ENCODE assay signal across 24 mouse cellular contexts in the genomic region with DNA sequence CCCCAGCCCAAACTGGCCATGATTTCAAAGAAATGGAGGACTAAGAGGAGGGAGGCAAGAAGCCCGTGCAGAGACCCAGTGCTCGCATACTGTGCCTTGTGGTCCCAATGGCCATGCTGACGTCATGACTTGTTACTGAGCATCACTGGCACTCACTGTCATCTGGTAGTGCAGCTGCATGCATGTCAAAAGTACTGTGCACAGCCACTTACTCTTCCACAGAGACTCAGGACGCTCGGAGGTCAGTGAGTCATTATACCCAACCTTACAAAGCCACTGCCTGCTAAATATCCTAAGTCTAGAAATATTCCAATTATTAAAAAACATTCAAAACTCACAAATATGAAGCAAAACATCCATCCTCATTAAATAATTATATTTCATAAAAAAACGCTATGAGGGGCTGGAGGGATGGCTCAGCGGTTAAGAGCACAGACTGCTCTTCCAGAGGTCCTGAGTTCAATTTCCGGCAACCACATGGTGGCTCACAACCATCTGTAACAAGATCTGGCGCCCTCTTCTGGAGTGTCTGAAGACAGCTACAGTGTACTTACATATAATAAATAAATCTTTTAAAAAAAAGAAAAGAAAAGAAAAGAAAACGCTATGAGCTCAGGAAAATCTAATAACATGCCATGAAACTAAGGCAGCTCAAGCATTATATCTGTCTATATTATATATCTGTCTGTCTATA.
DNase-seq lines count a peak whose midpoint lies in the region; ATAC-seq and TF ChIP-seq lines count a peak whose summit lies in the region.
"Had no signal": no experiment of that assay in that cellular context is flagged by ENCODE, and none has a peak within 500 bp of the region (broad histone marks: within the 10 kb centered on the region; RNA-seq: fewer than 3 reads in every experiment).

No protein-coding gene starts in this region.

- 93% methylated on average over 10 of the region's 10 CpGs for WGBS in hindbrain, postnatal 0 days
- WGBS in hindbrain, embryonic 12.5 days, result 92% methylated on average over 10 of the region's 10 CpGs
- 76% methylated on average over 10 of the region's 10 CpGs for WGBS in liver, embryonic 14.5 days (ENCODE audit: insufficient replicate concordance)
- WGBS in liver, embryonic 11.5 days, result 89% methylated on average over 10 of the region's 10 CpGs
- 93% methylated on average over 10 of the region's 10 CpGs for WGBS in midbrain, embryonic 11.5 days
- WGBS in midbrain, embryonic 10.5 days, result 93% methylated on average over 10 of the region's 10 CpGs
- 92% methylated on average over 10 of the region's 10 CpGs for WGBS in forebrain, embryonic 16.5 days

- DNase-seq in hindbrain, postnatal 0 days (ENCODE audit: low spot score), result no peak
- no peak for DNase-seq in liver, embryonic 14.5 days (ENCODE audit: low read depth in 3 of 3, low spot score in 3 of 3)
- no peak for DNase-seq in liver, embryonic 11.5 days (ENCODE audit: low spot score)
- DNase-seq in midbrain, embryonic 11.5 days (ENCODE audit: low spot score, missing footprints), result peak; percentile 70
- DNase-seq in midbrain, embryonic 10.5 days (ENCODE audit: low spot score), result no peak
- DNase-seq: cerebellum, adult 18-20 months; gastrocnemius, postnatal 10 days; heart, postnatal 10 days; kidney, adult 9 months; kidney, postnatal 14 days; lung, postnatal 10 days; right cerebral cortex, postnatal 4 days had no signal

- no peak overlapping the region for H3K4me3 ChIP-seq in hindbrain, postnatal 0 days (ENCODE audit: low read length)
- no peak overlapping the region for H3K4me3 ChIP-seq in hindbrain, embryonic 12.5 days
- H3K4me3 ChIP-seq in liver, embryonic 14.5 days (ENCODE audit: insufficient read depth in 1 of 2, low read depth in 2 of 2, low read length in 2 of 2), result no peak overlapping the region
- H3K4me3 ChIP-seq in liver, embryonic 11.5 days (ENCODE audit: low read depth, low read length), result no peak overlapping the region
- no peak overlapping the region for H3K4me3 ChIP-seq in midbrain, embryonic 11.5 days (ENCODE audit: low read depth, low read length)
- no peak overlapping the region for H3K4me3 ChIP-seq in midbrain, embryonic 10.5 days
- H3K4me3 ChIP-seq in forebrain, embryonic 16.5 days (replicated peaks; ENCODE audit: low read length), result no peak overlapping the region
- H3K4me3 ChIP-seq: embryonic facial prominence, embryonic 13.5 days; forebrain, embryonic 10.5 days; forebrain, embryonic 15.5 days; heart, embryonic 13.5 days; hindbrain, embryonic 15.5 days; liver, embryonic 15.5 days; midbrain, embryonic 13.5 days; neural tube, embryonic 13.5 days had no signal

- no peak for TF ChIP-seq EP300 in liver, embryonic 14.5 days (IDR thresholded peaks at IDR 0.05; ENCODE audit: low read depth)

- H3K4me2 ChIP-seq in hindbrain, postnatal 0 days (ENCODE audit: low read depth, low read length), result no peak overlapping the region
- no peak overlapping the region for H3K4me2 ChIP-seq in hindbrain, embryonic 12.5 days (replicated peaks)
- no peak overlapping the region for H3K4me2 ChIP-seq in liver, embryonic 14.5 days (ENCODE audit: low read depth)
- no peak overlapping the region for H3K4me2 ChIP-seq in liver, embryonic 11.5 days
- no peak overlapping the region for H3K4me2 ChIP-seq in midbrain, embryonic 11.5 days
- no peak overlapping the region for H3K4me2 ChIP-seq in forebrain, embryonic 16.5 days (ENCODE audit: low read length)
- H3K4me2 ChIP-seq: embryonic facial prominence, embryonic 13.5 days; forebrain, embryonic 15.5 days; heart, embryonic 13.5 days; hindbrain, embryonic 15.5 days; liver, embryonic 15.5 days; midbrain, embryonic 13.5 days; neural tube, embryonic 13.5 days had no signal

- H3K9ac ChIP-seq in hindbrain, postnatal 0 days (replicated peaks; ENCODE audit: low read length), result no peak overlapping the region
- H3K9ac ChIP-seq in hindbrain, embryonic 12.5 days, result no peak overlapping the region
- H3K9ac ChIP-seq in liver, embryonic 14.5 days (replicated peaks), result no peak overlapping the region
- H3K9ac ChIP-seq in liver, embryonic 11.5 days (ENCODE audit: low read depth, low read length), result no peak overlapping the region
- H3K9ac ChIP-seq in midbrain, embryonic 11.5 days (ENCODE audit: low read length), result no peak overlapping the region
- no peak overlapping the region for H3K9ac ChIP-seq in forebrain, embryonic 16.5 days (replicated peaks; ENCODE audit: low read depth, low read length)
- H3K9ac ChIP-seq: embryonic facial prominence, embryonic 13.5 days; forebrain, embryonic 15.5 days; heart, embryonic 13.5 days; hindbrain, embryonic 15.5 days; liver, embryonic 15.5 days; midbrain, embryonic 13.5 days; neural tube, embryonic 13.5 days had no signal

- H3K27ac ChIP-seq in hindbrain, postnatal 0 days, result no peak overlapping the region
- H3K27ac ChIP-seq in hindbrain, embryonic 12.5 days, result no peak overlapping the region
- H3K27ac ChIP-seq in liver, embryonic 14.5 days, result no peak overlapping the region
- no peak overlapping the region for H3K27ac ChIP-seq in liver, embryonic 11.5 days (ENCODE audit: low read depth, low read length)
- H3K27ac ChIP-seq in midbrain, embryonic 11.5 days (ENCODE audit: low read depth, low read length), result no peak overlapping the region
- H3K27ac ChIP-seq in midbrain, embryonic 10.5 days (replicated peaks), result no peak overlapping the region
- no peak overlapping the region for H3K27ac ChIP-seq in forebrain, embryonic 16.5 days (ENCODE audit: low read length)
- H3K27ac ChIP-seq: embryonic facial prominence, embryonic 13.5 days; forebrain, embryonic 10.5 days; forebrain, embryonic 15.5 days; heart, embryonic 13.5 days; hindbrain, embryonic 15.5 days; liver, embryonic 15.5 days; midbrain, embryonic 13.5 days; neural tube, embryonic 13.5 days had no signal

- no peaks in the 10 kb centered on the region for H3K27me3 ChIP-seq in hindbrain, postnatal 0 days (ENCODE audit: insufficient read depth, low read length)
- no peaks in the 10 kb centered on the region for H3K27me3 ChIP-seq in hindbrain, embryonic 12.5 days
- H3K27me3 ChIP-seq in liver, embryonic 14.5 days (ENCODE audit: control insufficient read depth, insufficient read depth, low read length), result no peaks in the 10 kb centered on the region
- no peaks in the 10 kb centered on the region for H3K27me3 ChIP-seq in liver, embryonic 11.5 days (replicated peaks; ENCODE audit: control insufficient read depth, insufficient read depth, low read length)
- H3K27me3 ChIP-seq in midbrain, embryonic 11.5 days (ENCODE audit: control insufficient read depth, insufficient read depth, low read length), result no peaks in the 10 kb centered on the region
- no peaks in the 10 kb centered on the region for H3K27me3 ChIP-seq in midbrain, embryonic 10.5 days (ENCODE audit: low read depth, poor library complexity, severe bottlenecking)
- no peaks in the 10 kb centered on the region for H3K27me3 ChIP-seq in forebrain, embryonic 16.5 days (replicated peaks; ENCODE audit: control insufficient read depth, insufficient read depth, low read length)
- H3K27me3 ChIP-seq: embryonic facial prominence, embryonic 13.5 days; forebrain, embryonic 15.5 days; heart, embryonic 13.5 days; hindbrain, embryonic 15.5 days; liver, embryonic 15.5 days; midbrain, embryonic 13.5 days; neural tube, embryonic 13.5 days had no signal

- ATAC-seq in hindbrain, postnatal 0 days, result no peak
- ATAC-seq in hindbrain, embryonic 12.5 days (ENCODE audit: low FRiP score), result no peak
- no peak for ATAC-seq in liver, embryonic 14.5 days (ENCODE audit: insufficient read depth)
- no peak for ATAC-seq in liver, embryonic 11.5 days (replicated peaks; ENCODE audit: low FRiP score)
- no peak for ATAC-seq in midbrain, embryonic 11.5 days (ENCODE audit: low FRiP score)
- no peak for ATAC-seq in forebrain, embryonic 16.5 days
- ATAC-seq: activated CD4-positive, CD25-positive, alpha-beta regulatory T cell, adult 4 months; CD4-positive, CD25-positive, alpha-beta regulatory T cell, adult 4 months; forebrain, embryonic 15.5 days; midbrain, embryonic 13.5 days had no signal

- peak; percentile 16; the same call in 1 of the 2 replicates for TF ChIP-seq CTCF in hindbrain, postnatal 0 days (IDR thresholded peaks at IDR 0.05; ENCODE audit: low read depth)
- TF ChIP-seq CTCF in liver, embryonic 14.5 days (IDR thresholded peaks at IDR 0.05; ENCODE audit: low read depth), result peak; percentile 16; the same call in 1 of the 2 replicates

- H3K4me1 ChIP-seq in hindbrain, postnatal 0 days (ENCODE audit: insufficient read depth, low read length), result no peaks in the 10 kb centered on the region
- H3K4me1 ChIP-seq in hindbrain, embryonic 12.5 days, result peaks cover 11% of the 10 kb centered on the region
- no peaks in the 10 kb centered on the region for H3K4me1 ChIP-seq in liver, embryonic 14.5 days (replicated peaks; ENCODE audit: control insufficient read depth in 2 of 2, insufficient read depth in 2 of 2, low read length in 1 of 2)
- no peaks in the 10 kb centered on the region for H3K4me1 ChIP-seq in liver, embryonic 11.5 days (replicated peaks; ENCODE audit: control insufficient read depth, insufficient read depth, low read length)
- H3K4me1 ChIP-seq in midbrain, embryonic 11.5 days (ENCODE audit: control insufficient read depth, insufficient read depth, low read length), result peaks cover 6% of the 10 kb centered on the region; the same call in 1 of the 2 replicates
- H3K4me1 ChIP-seq in midbrain, embryonic 10.5 days, result peaks cover 17% of the 10 kb centered on the region
- H3K4me1 ChIP-seq in forebrain, embryonic 16.5 days (replicated peaks; ENCODE audit: control insufficient read depth, insufficient read depth, low read length), result peaks cover 8% of the 10 kb centered on the region
- H3K4me1 ChIP-seq: liver, embryonic 15.5 days had no signal

- H3K9me3 ChIP-seq in hindbrain, postnatal 0 days (ENCODE audit: low read length), result no peaks in the 10 kb centered on the region
- H3K9me3 ChIP-seq in hindbrain, embryonic 12.5 days (replicated peaks), result no peaks in the 10 kb centered on the region
- H3K9me3 ChIP-seq in liver, embryonic 14.5 days (ENCODE audit: control insufficient read depth, low read length), result no peaks in the 10 kb centered on the region
- H3K9me3 ChIP-seq in liver, embryonic 11.5 days (ENCODE audit: control insufficient read depth, low read length), result no peaks in the 10 kb centered on the region
- H3K9me3 ChIP-seq in midbrain, embryonic 11.5 days (ENCODE audit: control insufficient read depth, low read length), result no peaks in the 10 kb centered on the region
- H3K9me3 ChIP-seq in midbrain, embryonic 10.5 days (replicated peaks), result no peaks in the 10 kb centered on the region
- H3K9me3 ChIP-seq in forebrain, embryonic 16.5 days (ENCODE audit: control insufficient read depth, low read length), result no peaks in the 10 kb centered on the region
- H3K9me3 ChIP-seq: embryonic facial prominence, embryonic 13.5 days; forebrain, embryonic 10.5 days; forebrain, embryonic 15.5 days; heart, embryonic 13.5 days; hindbrain, embryonic 15.5 days; liver, embryonic 15.5 days; midbrain, embryonic 13.5 days; neural tube, embryonic 13.5 days had no signal

- no peaks in the 10 kb centered on the region for H3K36me3 ChIP-seq in hindbrain, postnatal 0 days (ENCODE audit: insufficient read depth, low read length)
- H3K36me3 ChIP-seq in hindbrain, embryonic 12.5 days, result peaks cover 5% of the 10 kb centered on the region; the same call in 1 of the 2 replicates
- H3K36me3 ChIP-seq in liver, embryonic 14.5 days (replicated peaks; ENCODE audit: control insufficient read depth, insufficient read depth, low read depth), result no peaks in the 10 kb centered on the region
- H3K36me3 ChIP-seq in liver, embryonic 11.5 days (ENCODE audit: control insufficient read depth, insufficient read depth, low read length), result peaks cover 10% of the 10 kb centered on the region; the same call in 1 of the 2 replicates
- no peaks in the 10 kb centered on the region for H3K36me3 ChIP-seq in midbrain, embryonic 11.5 days (ENCODE audit: control insufficient read depth, insufficient read depth, low read length)
- peaks cover 27% of the 10 kb centered on the region for H3K36me3 ChIP-seq in midbrain, embryonic 10.5 days
- no peaks in the 10 kb centered on the region for H3K36me3 ChIP-seq in forebrain, embryonic 16.5 days (ENCODE audit: control insufficient read depth, insufficient read depth)
- H3K36me3 ChIP-seq: forebrain, embryonic 15.5 days; hindbrain, embryonic 15.5 days; midbrain, embryonic 13.5 days; neural tube, embryonic 13.5 days had no signal
